Mouse (Mus musculus) adrenal gland, postnatal 10 days (tissue): ENCODE results near the gene Olfr1036. TPM values are rescaled to one million over a fixed set of nuclear protein-coding genes. Genes with fewer than 3 reads are reported as not detected.
"Not testable (repeated sequence)": the region's sequence is repeated elsewhere in the genome, so short reads cannot be mapped to it uniquely, and the experiment has no call there.

Experiments used
- DNase-seq: peaks from one replicate; pipeline ENCODE4 v3.0.0; 2021; ENCODE audit warnings: mixed read lengths
- long read RNA-seq, 2 experiments: library from polyadenylated mRNA; stranded (forward); transcript quantifications; one replicate each; pipeline ENCODE4 v2.0.0; 2021
- total RNA-seq, 2 experiments: library from RNA; stranded (reverse); gene quantifications; 2 replicates each; pipeline ENCODE4 v1.2.3; 2021

The Olfr1036 gene
- total RNA-seq, result not detected
- long read RNA-seq, experiment 1, result 0 reads
- long read RNA-seq, experiment 2, result 0 reads

DNA sequence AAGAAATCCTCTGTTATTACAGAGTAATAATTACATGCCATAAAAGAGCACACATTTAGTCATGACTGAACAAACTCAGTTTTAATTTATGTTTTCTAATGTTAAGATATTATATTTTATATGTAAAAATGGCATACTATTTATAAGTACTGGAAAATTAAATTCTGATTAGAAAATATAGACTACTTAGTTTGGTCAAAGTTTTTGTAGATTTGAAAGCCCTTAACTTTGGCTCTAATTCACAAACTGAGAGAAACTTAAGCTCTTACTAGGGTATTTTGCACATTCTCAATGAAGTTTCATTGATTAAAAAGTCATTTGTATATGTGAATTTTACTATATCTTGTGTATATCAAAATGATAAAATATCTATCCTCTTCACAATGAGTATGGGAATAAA, at the start of gene Olfr1036:
TSS of gene Olfr1036 (plus strand) at position 301 of the 400 bp plus-strand sequence.
- not testable (repeated sequence) for DNase-seq

DNA sequence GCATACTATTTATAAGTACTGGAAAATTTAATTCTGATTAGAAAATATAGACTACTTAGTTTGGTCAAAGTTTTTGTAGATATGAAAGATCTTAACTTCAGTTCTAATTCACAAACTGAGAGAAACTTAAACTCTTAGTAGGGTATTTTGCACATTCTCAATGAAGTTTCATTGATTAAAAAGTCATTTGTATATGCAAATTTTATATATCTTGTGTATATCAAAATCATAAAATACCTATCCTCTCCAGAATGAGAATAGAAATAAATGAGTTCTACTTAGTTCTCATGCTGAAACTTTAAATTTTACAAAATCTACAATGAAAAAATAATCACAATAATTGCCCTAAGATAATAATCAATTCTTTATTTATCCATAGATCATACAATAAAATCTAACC, 28.2 kb upstream of the Olfr1036 start, which contains the start of gene Olfr1034:
TSS of gene Olfr1034 (plus strand) at position 301 of the 400 bp plus-strand sequence.
- DNase-seq, result no peak

GRCm38 (mm10) chr2:86050777-86051176, 23.0 kb upstream of the Olfr1036 start:
- not testable (repeated sequence) for DNase-seq

DNA sequence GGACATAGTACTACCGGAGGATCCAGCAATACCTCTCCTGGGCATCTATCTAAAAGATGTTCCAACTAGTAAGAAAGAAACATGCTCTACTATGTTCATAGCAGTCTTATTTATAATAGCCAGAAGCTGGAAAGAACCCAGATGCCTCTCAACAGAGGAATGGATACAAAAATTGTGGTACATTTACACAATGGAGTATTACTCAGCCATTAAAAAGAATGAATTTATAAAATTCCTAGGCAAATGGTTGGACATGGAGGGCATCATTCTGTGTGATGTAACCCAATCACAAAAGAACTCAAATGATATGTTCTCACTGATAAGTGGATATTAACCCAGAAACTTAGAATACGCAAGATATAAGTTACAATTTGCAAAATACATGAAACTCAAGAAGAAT, 10.0 kb upstream of the Olfr1036 start:
- DNase-seq, result not testable (repeated sequence)

DNA sequence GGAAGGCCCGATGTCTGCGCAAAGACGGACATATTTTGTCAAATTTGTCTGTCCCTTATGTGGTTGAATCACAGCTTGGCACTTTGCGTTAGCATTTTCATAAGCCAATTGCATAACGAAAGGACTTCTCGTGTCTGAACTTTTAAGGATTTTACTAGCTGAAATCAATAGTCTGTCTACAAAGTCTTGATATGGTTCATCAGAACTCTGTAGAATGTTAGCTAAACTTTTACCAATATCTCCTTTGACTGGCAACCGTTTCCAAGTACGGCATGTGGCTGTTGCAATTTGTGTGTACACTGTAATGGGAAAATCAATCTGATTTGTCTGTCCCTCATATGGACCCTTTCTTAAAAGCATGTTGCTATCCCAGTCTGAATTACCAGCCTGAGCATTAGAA, 3.6 kb upstream of the Olfr1036 start:
- DNase-seq, result no peak

DNA sequence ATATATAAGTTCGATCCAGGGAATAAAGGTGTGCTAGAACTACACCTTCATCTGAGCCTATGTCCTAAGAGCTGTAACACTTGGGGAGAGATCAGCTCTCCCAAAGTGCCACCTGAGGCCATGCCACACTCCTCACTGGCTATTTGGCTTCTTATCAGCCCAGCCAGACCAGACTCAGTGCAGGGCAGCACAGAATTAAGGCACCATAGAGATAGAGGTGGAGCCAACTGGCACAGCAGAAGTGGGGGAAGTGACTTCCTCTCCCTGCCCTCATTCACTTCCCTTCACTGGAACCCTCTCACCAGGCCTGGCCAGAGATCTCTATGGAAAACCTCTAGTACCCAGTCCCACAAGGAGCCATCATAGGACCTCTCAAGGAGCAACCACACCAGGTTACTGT, 6.7 kb downstream of the Olfr1036 start:
- not testable (repeated sequence) for DNase-seq

GRCm38 (mm10) chr2:86087285-86087684, 13.5 kb downstream of the Olfr1036 start, which contains the start of gene Olfr1037:
Gene Olfr1037 (minus strand): TSS chr2:86087385.
- DNase-seq, result no peak

Other genes starting within 250 kb of the Olfr1036 start
- not detected for gene Olfr1019, start 228.5 kb upstream of the Olfr1036 start, total RNA-seq
- not detected for gene Olfr1020, start 227.0 kb upstream of the Olfr1036 start, total RNA-seq
- gene Olfr1022, start 205.4 kb upstream of the Olfr1036 start, total RNA-seq, result not detected
- not detected for gene Olfr1023, start 188.4 kb upstream of the Olfr1036 start, total RNA-seq
- not detected for gene Olfr1024, start 168.9 kb upstream of the Olfr1036 start, total RNA-seq
- not detected for gene Olfr1025-ps1, start 158.8 kb upstream of the Olfr1036 start, total RNA-seq
- not detected for gene Olfr1026, start 152.4 kb upstream of the Olfr1036 start, total RNA-seq
- not detected for gene Olfr1028, start 123.6 kb upstream of the Olfr1036 start, total RNA-seq
- not detected for gene Olfr1029, start 100.1 kb upstream of the Olfr1036 start, total RNA-seq
- gene Olfr1030, start 94.7 kb upstream of the Olfr1036 start, total RNA-seq, result not detected
- gene Olfr1031, start 83.7 kb upstream of the Olfr1036 start, total RNA-seq, result not detected
- not detected for gene Olfr1032, start 68.5 kb upstream of the Olfr1036 start, total RNA-seq
- 1 to 10 TPM; 2.8 to 3.9 TPM for gene Olfr1033, start 53.4 kb upstream of the Olfr1036 start, total RNA-seq
- under 1 TPM; 0.12 to 0.15 TPM for gene Olfr1034, start 28.1 kb upstream of the Olfr1036 start, total RNA-seq
- gene Olfr1037, start 13.4 kb downstream of the Olfr1036 start, total RNA-seq, result not detected
- not detected for gene Olfr1039, start 61.9 kb downstream of the Olfr1036 start, total RNA-seq
- not detected for gene Olfr1040, start 72.7 kb downstream of the Olfr1036 start, total RNA-seq
- gene Olfr1042, start 87.8 kb downstream of the Olfr1036 start, total RNA-seq, result not detected
- gene Olfr1043, start 93.5 kb downstream of the Olfr1036 start, total RNA-seq, result not detected
- gene Olfr1044, start 103.8 kb downstream of the Olfr1036 start, total RNA-seq, result not detected
- gene Olfr52, start 111.7 kb downstream of the Olfr1036 start, total RNA-seq, result not detected
- gene Olfr1045, start 129.0 kb downstream of the Olfr1036 start, total RNA-seq, result not detected
- gene Olfr1046, start 145.3 kb downstream of the Olfr1036 start, total RNA-seq, result not detected
- not detected for gene Olfr1047, start 157.4 kb downstream of the Olfr1036 start, total RNA-seq
- gene Olfr1048, start 166.3 kb downstream of the Olfr1036 start, total RNA-seq, result not detected
- gene Olfr1049, start 184.3 kb downstream of the Olfr1036 start, total RNA-seq, result not detected
- gene Olfr1051, start 205.1 kb downstream of the Olfr1036 start, total RNA-seq, result not detected
- gene Olfr1052, start 218.5 kb downstream of the Olfr1036 start, total RNA-seq, result not detected
- gene Olfr1053, start 241.3 kb downstream of the Olfr1036 start, total RNA-seq, result not detected